Mouse (Mus musculus) lung, adult 2 months (tissue): ENCODE data around the gene Arl15. TPM values are rescaled to one million over a fixed set of nuclear protein-coding genes. Genes with fewer than 3 reads are reported as not detected.

Experiments
- DNase-seq: peaks from one replicate; pipeline ENCODE4 v3.0.0; 2022
- H3K4me1 ChIP-seq: fragments of 200-500 bp; 2 replicates; pipeline ENCODE4 v1.6.1; 2011; ENCODE audit warnings: low read length; ENCODE audit not compliant: control insufficient read depth, insufficient read depth
- H3K4me3 ChIP-seq: fragments of 200-500 bp; replicated peaks from 2 replicates; pipeline ENCODE3; 2011; ENCODE audit warnings: low read depth, mild to moderate bottlenecking, control low read depth, low read length; ENCODE audit errors: extremely low read depth
- CTCF ChIP-seq: fragments of 200-500 bp; IDR thresholded peaks from 2 replicates; pipeline ENCODE4 v1.5.1; 2011; ENCODE audit warnings: mild to moderate bottlenecking, low read length, control low read depth; ENCODE audit not compliant: insufficient read depth
- POLR2A ChIP-seq: fragments of 200-500 bp; IDR thresholded peaks from 2 replicates; pipeline ENCODE4 v1.6.1; 2011; ENCODE audit warnings: low read depth, mild to moderate bottlenecking, control low read depth, low read length, borderline replicate concordance; ENCODE audit errors: extremely low read depth
- WGBS: fragments of 180-500 bp; shearing (Covaris S2); methylation state at CpG from one replicate; pipeline ENCODE4 v1.1.7; 2018; 5-methylcytosine and 5-hydroxymethylcytosine counted together
- polyA plus RNA-seq: library from polyadenylated mRNA; depleted of rRNA; stranded (reverse); fragments of >200 nt; gene quantifications from 2 replicates; pipeline ENCODE4 v1.2.3, GENCODE M21; 2012

The Arl15 gene
- polyA plus RNA-seq, 1 experiment = 15.1 TPM

DNA sequence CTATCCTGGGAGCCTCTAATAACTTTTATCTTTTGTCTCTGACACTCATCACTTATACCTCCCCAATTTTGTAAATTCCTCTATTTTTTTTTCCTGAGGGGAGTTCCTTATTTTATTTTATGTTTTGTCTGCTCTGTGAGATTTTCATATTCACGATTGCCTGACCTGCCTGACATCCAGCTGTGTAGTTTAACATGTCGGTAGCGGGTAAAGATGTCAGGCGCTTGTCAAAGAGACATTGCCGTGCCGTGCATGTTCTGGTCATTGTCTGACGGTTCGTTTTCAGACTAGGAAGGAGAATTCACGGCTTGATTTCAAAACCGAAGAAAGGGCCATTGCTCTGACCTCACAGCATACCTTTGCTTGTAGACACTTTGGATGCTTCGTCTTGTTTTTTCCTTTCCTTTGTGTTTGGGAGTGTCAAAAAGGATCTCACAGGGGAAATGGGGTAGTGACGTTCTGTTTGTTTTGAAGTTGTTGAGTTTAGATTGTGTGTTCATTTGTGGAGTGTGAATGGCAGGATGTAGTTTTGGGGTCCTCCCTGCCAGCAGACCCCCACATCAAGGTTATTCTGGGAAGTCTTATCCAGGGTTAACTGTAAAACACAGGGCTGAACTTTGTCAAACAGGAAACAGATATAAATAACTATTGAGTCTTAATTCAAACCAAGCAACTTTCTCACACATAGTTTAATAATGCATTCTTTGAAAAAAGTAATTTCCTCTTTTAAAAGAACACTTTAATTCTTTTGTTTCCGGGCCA lies 60.4 kb downstream of the Arl15 start:
- no peak for DNase-seq
- H3K4me3 ChIP-seq = no peak overlapping the region
- 50% methylated on average over 13 of the region's 13 CpGs for WGBS
- H3K4me1 ChIP-seq = peaks cover 30% of the 10 kb centered on the region
- no peak for TF ChIP-seq POLR2A
- no peak for TF ChIP-seq CTCF

DNA sequence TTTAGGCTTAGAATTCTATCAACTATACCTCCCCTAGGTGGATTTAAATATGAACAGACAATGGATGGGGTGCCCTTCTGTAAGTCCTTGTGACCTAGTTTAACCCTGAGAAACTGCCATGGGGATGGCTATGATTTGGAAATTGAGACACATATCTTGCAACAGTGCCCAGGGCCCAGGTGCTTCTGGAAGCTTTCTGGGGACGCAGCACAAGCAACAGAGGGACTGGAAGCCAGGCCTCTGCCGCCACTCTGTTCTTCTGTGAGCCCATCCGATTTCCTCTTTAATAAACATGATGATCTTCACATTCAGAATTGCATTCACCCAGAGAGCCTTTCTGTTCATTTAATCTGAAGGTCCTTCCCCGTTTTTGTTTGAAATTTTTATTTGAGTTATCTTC lies 62.6 kb downstream of the Arl15 start:
- no peak overlapping the region for H3K4me3 ChIP-seq
- peaks cover 32% of the 10 kb centered on the region for H3K4me1 ChIP-seq
- no peak for DNase-seq
- WGBS = 67% methylated on average over 4 of the region's 4 CpGs
- no peak for TF ChIP-seq POLR2A
- no peak for TF ChIP-seq CTCF

- peaks cover 40% of the 10 kb centered on the region for H3K4me1 ChIP-seq
- no peak overlapping the region for H3K4me3 ChIP-seq
- DNase-seq = no peak
- TF ChIP-seq POLR2A = no peak
- TF ChIP-seq CTCF = no peak
- 66% methylated on average over 13 of the region's 13 CpGs for WGBS
Measured at GRCm38 (mm10) chr13:113858667-113859391, 64.5 kb downstream of the Arl15 start.

GRCm38 (mm10) chr13:113859392-113859776 lies 65.1 kb downstream of the Arl15 start:
- H3K4me3 ChIP-seq = no peak overlapping the region
- peaks cover 41% of the 10 kb centered on the region for H3K4me1 ChIP-seq
- TF ChIP-seq POLR2A (no peak), CTCF (no peak)
- no peak for DNase-seq
- 89% methylated on average over 11 of the region's 11 CpGs for WGBS

GRCm38 (mm10) chr13:113860816-113861215 lies 66.5 kb downstream of the Arl15 start:
- no peak for TF ChIP-seq CTCF
- TF ChIP-seq POLR2A = no peak
- H3K4me3 ChIP-seq = no peak overlapping the region
- no peak for DNase-seq
- H3K4me1 ChIP-seq = peaks cover 39% of the 10 kb centered on the region
- WGBS = 82% methylated on average over 4 of the region's 4 CpGs

GRCm38 (mm10) chr13:113861231-113861630 lies 66.9 kb downstream of the Arl15 start:
- DNase-seq = no peak
- WGBS = 91% methylated on average over 9 of the region's 9 CpGs
- no peak for TF ChIP-seq POLR2A
- TF ChIP-seq CTCF = no peak
- Histone ChIP-seq H3K4me1 (peaks cover 37% of the 10 kb centered on the region), H3K4me3 (no peak overlapping the region)

- DNase-seq = no peak
- 73% methylated on average over 10 of the region's 10 CpGs for WGBS
Measured at GRCm38 (mm10) chr13:113862951-113863350, 68.6 kb downstream of the Arl15 start.

GRCm38 (mm10) chr13:113863688-113864087 lies 69.4 kb downstream of the Arl15 start:
- no peak for TF ChIP-seq POLR2A
- no peak for TF ChIP-seq CTCF
- Histone ChIP-seq H3K4me1 (peaks cover 32% of the 10 kb centered on the region), H3K4me3 (no peak overlapping the region)
- DNase-seq = no peak
- 42% methylated on average over 10 of the region's 10 CpGs for WGBS

More at GRCm38 (mm10) chr13:113862951-113863350, 68.6 kb downstream of the Arl15 start:
- Histone ChIP-seq H3K4me3 (no peak overlapping the region), H3K4me1 (peaks cover 32% of the 10 kb centered on the region)
- TF ChIP-seq POLR2A = no peak
- no peak for TF ChIP-seq CTCF

- WGBS = 24% methylated on average over 7 of the region's 7 CpGs
- no peak for TF ChIP-seq POLR2A
- peak; percentile 62 for TF ChIP-seq CTCF
- peaks cover 29% of the 10 kb centered on the region for H3K4me1 ChIP-seq
- no peak overlapping the region for H3K4me3 ChIP-seq
- DNase-seq = no peak
Measured at GRCm38 (mm10) chr13:113864278-113864677, 70.0 kb downstream of the Arl15 start.
